Mouse (Mus musculus) liver, embryonic 14.5 days (tissue): ENCODE data around the gene Efemp2.
A peak's percentile ranks its signal among the peaks of the same experiment; 100 is the strongest.

Source experiments
- CTCF ChIP-seq: IDR thresholded peaks from 2 replicates; pipeline ENCODE4 v1.5.1; 2016; ENCODE audit warnings: antibody characterized with exemption, low read depth, control low read depth
- EP300 ChIP-seq: IDR thresholded peaks from 2 replicates; pipeline ENCODE4 v1.6.1; 2016; ENCODE audit warnings: antibody characterized with exemption, low read depth

GRCm38 (mm10) chr19:5432992-5433852, 40.5 kb upstream of the Efemp2 start:
- TF ChIP-seq EP300, result no peak
- peak; percentile 55 for TF ChIP-seq CTCF
